Mouse (Mus musculus): ENCODE measurements around the gene Kctd6. TPM values are rescaled to one million over a fixed set of nuclear protein-coding genes. Genes with fewer than 3 reads are reported as not detected.
"Not testable (repeated sequence)": the region's sequence is repeated elsewhere in the genome, so short reads cannot be mapped to it uniquely, and the experiment has no call there.

The Kctd6 gene
- total RNA-seq (2021): 10 to 100 TPM; 16.0 to 18.8 TPM
- long read RNA-seq, experiment 1, transcript Kctd6-201 (3 exons, 1,650 nt): major isoform, 18 of 22 reads
- long read RNA-seq, experiment 1, partial matches to known transcripts: 2 of 22 reads
- long read RNA-seq, experiment 1, other reads (novel, unspliced or antisense): 1 of 22 reads
- long read RNA-seq, experiment 2, transcript Kctd6-201 (3 exons, 1,650 nt): major isoform, 40 of 42 reads
- long read RNA-seq, experiment 2, partial matches to known transcripts: 0 of 42 reads
- long read RNA-seq, experiment 2, other reads (novel, unspliced or antisense): 2 of 42 reads

- peak; percentile 96 to 97 for DNase-seq (ENCODE audit: low spot score in 2 of 2)
Observed at GRCm38 (mm10) chr14:8213803-8214224, at the start of gene Kctd6. Kctd6 (plus strand) TSS chr14:8214140.

- no peak for DNase-seq (ENCODE audit: low spot score in 2 of 2)
Observed at GRCm38 (mm10) chr14:8164463-8164862, 49.5 kb upstream of the Kctd6 start.

GRCm38 (mm10) chr14:8172507-8173410 is 41.2 kb upstream of the Kctd6 start, which contains the start of gene Pdhb:
Pdhb (minus strand) TSS chr14:8173025.
- peak; percentile 90 to 98 for DNase-seq (ENCODE audit: low spot score in 2 of 2)

GRCm38 (mm10) chr14:8173542-8174250 is 40.2 kb upstream of the Kctd6 start:
- DNase-seq (ENCODE audit: low spot score in 2 of 2): not testable (repeated sequence)

- no peak for DNase-seq (ENCODE audit: low spot score in 2 of 2)
Observed at GRCm38 (mm10) chr14:8174634-8175033, 39.3 kb upstream of the Kctd6 start.

- DNase-seq (ENCODE audit: low spot score in 2 of 2): no peak
Observed at GRCm38 (mm10) chr14:8176251-8176650, 37.7 kb upstream of the Kctd6 start.

GRCm38 (mm10) chr14:8180371-8181035 is 33.4 kb upstream of the Kctd6 start:
- DNase-seq (ENCODE audit: low spot score in 2 of 2): no peak

GRCm38 (mm10) chr14:8183330-8183729 is 30.6 kb upstream of the Kctd6 start:
- no peak for DNase-seq (ENCODE audit: low spot score in 2 of 2)

- no peak for DNase-seq (ENCODE audit: low spot score in 2 of 2)
Observed at GRCm38 (mm10) chr14:8186278-8187045, 27.5 kb upstream of the Kctd6 start.

- no peak for DNase-seq (ENCODE audit: low spot score in 2 of 2)
Observed at GRCm38 (mm10) chr14:8190556-8190955, 23.4 kb upstream of the Kctd6 start.

- DNase-seq (ENCODE audit: low spot score in 2 of 2): no peak
Observed at GRCm38 (mm10) chr14:8191331-8191965, 22.5 kb upstream of the Kctd6 start.

GRCm38 (mm10) chr14:8192727-8193126 is 21.2 kb upstream of the Kctd6 start:
- no peak for DNase-seq (ENCODE audit: low spot score in 2 of 2)

- DNase-seq (ENCODE audit: low spot score in 2 of 2): no peak
Observed at GRCm38 (mm10) chr14:8200769-8201168, 13.2 kb upstream of the Kctd6 start.

GRCm38 (mm10) chr14:8201715-8202114 is 12.2 kb upstream of the Kctd6 start:
- DNase-seq (ENCODE audit: low spot score in 2 of 2): no peak

GRCm38 (mm10) chr14:8206179-8206910 is 7.6 kb upstream of the Kctd6 start:
- DNase-seq (ENCODE audit: low spot score in 2 of 2): no peak

- DNase-seq (ENCODE audit: low spot score in 2 of 2): no peak
Observed at GRCm38 (mm10) chr14:8207105-8207504, 6.8 kb upstream of the Kctd6 start.

- DNase-seq (ENCODE audit: low spot score in 2 of 2): no peak
Observed at GRCm38 (mm10) chr14:8207543-8207942, 6.4 kb upstream of the Kctd6 start.

- no peak for DNase-seq (ENCODE audit: low spot score in 2 of 2)
Observed at GRCm38 (mm10) chr14:8208876-8209275, 5.1 kb upstream of the Kctd6 start.

- DNase-seq (ENCODE audit: low spot score in 2 of 2): no peak
Observed at GRCm38 (mm10) chr14:8209896-8210295, 4.0 kb upstream of the Kctd6 start.
